Mouse (Mus musculus) CD8-positive naive resting alpha-beta T cell, adult 57 days (primary cell): ENCODE measurements around the gene Tvp23b. TPM values are rescaled to one million over a fixed set of nuclear protein-coding genes. Genes with fewer than 3 reads are reported as not detected.

Source experiments
- total RNA-seq: library from RNA; stranded (reverse); gene quantifications from one replicate; pipeline ENCODE4 v1.2.4, GENCODE M21; 2023

The Tvp23b gene
- total RNA-seq, result 16.1 TPM

GRCm38 (mm10) chr11:62879220-62880048 is at the start of gene Tvp23b:
TSS of gene Tvp23b (plus strand) at chr11:62879455.

GRCm38 (mm10) chr11:62846961-62847654 is 32.1 kb upstream of the Tvp23b start, which contains the start of gene Fbxw10:
TSS of gene Fbxw10 (plus strand) at chr11:62847069.

GRCm38 (mm10) chr11:62951012-62951411 is 71.8 kb downstream of the Tvp23b start, which contains the start of gene Cdrt4:
TSS of gene Cdrt4 (plus strand) at chr11:62951193.

Other genes with a start within 250 kb of the Tvp23b start
- gene Lrrc75a, start 230.9 kb upstream of the Tvp23b start, total RNA-seq, result 0.86 TPM
- 23.4 TPM for gene Mmgt2, start 230.8 kb upstream of the Tvp23b start, total RNA-seq
- 10.7 TPM for gene Zfp287, start 147.6 kb upstream of the Tvp23b start, total RNA-seq
- gene Gm10428, start 126.4 kb upstream of the Tvp23b start, total RNA-seq, result not detected
- 5.5 TPM for gene Zfp286, start 90.0 kb upstream of the Tvp23b start, total RNA-seq
- not detected for gene Trim16, start 59.2 kb upstream of the Tvp23b start, total RNA-seq
- gene Fbxw10, start 32.4 kb upstream of the Tvp23b start, total RNA-seq, result 9.3 TPM
- not detected for gene Cdrt4, start 71.7 kb downstream of the Tvp23b start, total RNA-seq
- not detected for gene Tekt3, start 182.2 kb downstream of the Tvp23b start, total RNA-seq
- gene Pmp22, start 249.5 kb downstream of the Tvp23b start, total RNA-seq, result not detected